Mouse (Mus musculus) thymus, postnatal 14 days (tissue): Measurements from ENCODE around the gene Hapln1.
A peak's percentile ranks its signal among the peaks of the same experiment; 100 is the strongest.

Experiments
- DNase-seq: peaks from one replicate; pipeline ENCODE4 v3.0.0; 2021

The Hapln1 gene

GRCm38 (mm10) chr13:89539205-89539886, at the start of gene Hapln1:
Gene Hapln1 (plus strand): TSS chr13:89539796.
- peak; percentile 6 for DNase-seq

- DNase-seq: no peak
These were observed 46.4 kb upstream of the Hapln1 start for GRCm38 (mm10) chr13:89493169-89493568.

- no peak for DNase-seq
These were observed 45.9 kb upstream of the Hapln1 start for GRCm38 (mm10) chr13:89493678-89494077.

GRCm38 (mm10) chr13:89496569-89496968, 43.0 kb upstream of the Hapln1 start:
- no peak for DNase-seq

- no peak for DNase-seq
These were observed 40.2 kb upstream of the Hapln1 start for GRCm38 (mm10) chr13:89499419-89499818.

- DNase-seq: no peak
These were observed 18.1 kb upstream of the Hapln1 start for GRCm38 (mm10) chr13:89521507-89521908.

- no peak for DNase-seq
These were observed 10.9 kb upstream of the Hapln1 start for GRCm38 (mm10) chr13:89528716-89529115.

GRCm38 (mm10) chr13:89530386-89530785, 9.2 kb upstream of the Hapln1 start:
- no peak for DNase-seq

GRCm38 (mm10) chr13:89539887-89540264, 280 bp downstream of the Hapln1 start:
- no peak for DNase-seq

- DNase-seq: no peak
These were observed 846 bp downstream of the Hapln1 start for GRCm38 (mm10) chr13:89540301-89540982.

GRCm38 (mm10) chr13:89543003-89543402, 3.4 kb downstream of the Hapln1 start:
- DNase-seq: peak; percentile 29

- peak; percentile 27 for DNase-seq
These were observed 8.7 kb downstream of the Hapln1 start for GRCm38 (mm10) chr13:89548203-89548740.

GRCm38 (mm10) chr13:89549507-89549906, 9.9 kb downstream of the Hapln1 start:
- DNase-seq: no peak

GRCm38 (mm10) chr13:89551502-89551901, 11.9 kb downstream of the Hapln1 start:
- DNase-seq: no peak

- no peak for DNase-seq
These were observed 24.9 kb downstream of the Hapln1 start for GRCm38 (mm10) chr13:89564518-89564917.

GRCm38 (mm10) chr13:89566300-89566699, 26.7 kb downstream of the Hapln1 start:
- DNase-seq: no peak

- no peak for DNase-seq
These were observed 39.5 kb downstream of the Hapln1 start for GRCm38 (mm10) chr13:89579115-89579514.

GRCm38 (mm10) chr13:89583138-89583746, 43.6 kb downstream of the Hapln1 start:
- DNase-seq: no peak

GRCm38 (mm10) chr13:89583747-89584738, 44.4 kb downstream of the Hapln1 start:
- no peak for DNase-seq

GRCm38 (mm10) chr13:89585144-89585543, 45.5 kb downstream of the Hapln1 start:
- no peak for DNase-seq

GRCm38 (mm10) chr13:89595105-89595504, 55.5 kb downstream of the Hapln1 start:
- DNase-seq: no peak

- no peak for DNase-seq
These were observed 57.8 kb downstream of the Hapln1 start for GRCm38 (mm10) chr13:89597354-89597753.

- DNase-seq: no peak
These were observed 60.9 kb downstream of the Hapln1 start for GRCm38 (mm10) chr13:89600466-89600865.
